Mouse (Mus musculus) heart, adult 2 months (tissue): Measurements from ENCODE around the gene F2r. TPM values are rescaled to one million over a fixed set of nuclear protein-coding genes. Genes with fewer than 3 reads are reported as not detected.

Experiments used
- DNase-seq, 2 experiments: peaks; one replicate each; pipeline ENCODE4 v3.0.0; 2021
- H3K27ac ChIP-seq: fragments of 200-600 bp; 2 replicates; pipeline ENCODE4 v1.8.1; 2022
- H3K27me3 ChIP-seq: fragments of 200-500 bp; 2 replicates; pipeline ENCODE4 v1.6.1; 2012; ENCODE audit warnings: mild to moderate bottlenecking, low read length, inconsistent platforms, mixed read lengths; ENCODE audit not compliant: control insufficient read depth, insufficient read depth
- H3K36me3 ChIP-seq: fragments of 200-500 bp; 2 replicates; pipeline ENCODE4 v1.6.1; 2012; ENCODE audit warnings: low read length, inconsistent platforms; ENCODE audit not compliant: control insufficient read depth, insufficient read depth
- H3K4me1 ChIP-seq: fragments of 200-500 bp; 2 replicates; pipeline ENCODE4 v1.6.1; 2011; ENCODE audit warnings: low read length; ENCODE audit not compliant: control insufficient read depth, insufficient read depth
- H3K4me3 ChIP-seq: fragments of 200-600 bp; 2 replicates; pipeline ENCODE4 v1.8.1; 2022
- H3K79me2 ChIP-seq: fragments of 200-500 bp; replicated peaks from 2 replicates; pipeline ENCODE4 v1.6.1; 2012; ENCODE audit warnings: mild to moderate bottlenecking, inconsistent platforms, low read length, moderate library complexity, mixed read lengths; ENCODE audit not compliant: control insufficient read depth, insufficient read depth
- H3K9ac ChIP-seq: fragments of 200-500 bp; 2 replicates; pipeline ENCODE4 v1.6.1; 2012; ENCODE audit warnings: low read depth, mild to moderate bottlenecking, control low read depth, inconsistent platforms, low read length, mixed read lengths
- CTCF ChIP-seq: fragments of 200-600 bp; IDR thresholded peaks from 2 replicates; pipeline ENCODE4 v1.8.1; 2022; ENCODE audit warnings: antibody characterized with exemption, mild to moderate bottlenecking, moderate library complexity
- EP300 ChIP-seq: fragments of 200-500 bp; IDR thresholded peaks from 2 replicates; pipeline ENCODE4 v1.6.1; 2011; ENCODE audit warnings: low read depth, low read length, control low read depth; ENCODE audit not compliant: insufficient read depth
- POLR2A ChIP-seq: fragments of 200-500 bp; IDR thresholded peaks from 2 replicates; pipeline ENCODE4 v1.6.1; 2011; ENCODE audit warnings: mild to moderate bottlenecking, low read depth, low read length, control low read depth; ENCODE audit not compliant: insufficient read depth
- WGBS: fragments of 180-500 bp; shearing (Covaris S2); methylation state at CpG from one replicate; pipeline ENCODE4 v1.1.7; 2018; 5-methylcytosine and 5-hydroxymethylcytosine counted together
- intact Hi-C: fragments of 180-260 bp; cut with DNase I; formaldehyde crosslinking; loops from one replicate; pipeline ENCODE4 v1.15.1; 2025
- polyA plus RNA-seq: library from polyadenylated mRNA; depleted of rRNA; stranded (reverse); fragments of >200 nt; gene quantifications from 2 replicates; pipeline ENCODE4 v1.2.3, GENCODE M21; 2012; rRNA removed
- total RNA-seq, 2 experiments: library from RNA; stranded (reverse); gene quantifications; 2 replicates each; pipeline ENCODE4 v1.2.3; 2021

Gene F2r
- total and polyA plus RNA-seq, 3 experiments = 19.3 to 23.8 (median 23.6) TPM

DNA sequence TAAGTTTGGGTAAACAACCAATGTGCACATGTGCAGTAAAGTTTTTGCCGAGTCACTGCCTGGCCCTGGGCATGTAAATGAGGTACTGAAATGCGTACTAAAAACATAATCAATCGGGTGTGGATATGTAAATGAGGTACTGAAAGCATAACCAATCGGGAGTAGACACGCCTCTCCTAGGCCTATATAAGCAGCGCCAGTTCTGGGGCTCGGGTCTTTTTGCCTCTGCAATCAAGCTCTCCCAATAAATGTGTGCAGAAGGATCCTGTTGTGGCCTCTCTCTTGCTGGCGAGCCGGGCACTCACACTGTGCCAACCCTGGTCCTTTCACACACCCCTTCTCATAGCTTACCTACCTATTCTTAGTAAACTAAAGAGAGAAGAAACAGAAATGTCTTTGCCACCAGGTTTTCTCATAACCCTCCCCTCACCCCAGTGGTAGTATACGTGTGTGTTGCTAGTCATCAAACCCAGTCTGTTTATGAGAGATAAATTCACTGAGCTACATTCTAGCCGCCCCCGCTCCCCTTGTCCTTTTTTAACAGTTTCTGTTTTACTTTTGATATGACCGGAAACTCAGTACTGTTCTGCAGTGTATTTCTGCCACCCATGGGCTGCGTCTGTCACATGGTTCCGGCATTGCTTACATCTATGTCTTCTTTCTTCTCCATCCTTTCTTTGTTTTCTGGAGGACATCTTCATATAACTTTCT is 51.3 kb downstream of the F2r start:
- H3K27ac ChIP-seq = no peak overlapping the region
- DNase-seq = no peak
- intact Hi-C loops = no loop called here
- TF ChIP-seq CTCF (no peak), POLR2A (no peak), EP300 (no peak)
- 87% methylated on average over 15 of the region's 15 CpGs for WGBS
- no peaks in the 10 kb centered on the region; the same call in 1 of the 2 replicates for H3K4me1 ChIP-seq
- H3K36me3 ChIP-seq = no peaks in the 10 kb centered on the region
- H3K27me3 ChIP-seq = no peaks in the 10 kb centered on the region
- H3K9ac ChIP-seq = no peak overlapping the region
- no peaks in the 10 kb centered on the region for H3K79me2 ChIP-seq
- no peak overlapping the region for H3K4me3 ChIP-seq

DNA sequence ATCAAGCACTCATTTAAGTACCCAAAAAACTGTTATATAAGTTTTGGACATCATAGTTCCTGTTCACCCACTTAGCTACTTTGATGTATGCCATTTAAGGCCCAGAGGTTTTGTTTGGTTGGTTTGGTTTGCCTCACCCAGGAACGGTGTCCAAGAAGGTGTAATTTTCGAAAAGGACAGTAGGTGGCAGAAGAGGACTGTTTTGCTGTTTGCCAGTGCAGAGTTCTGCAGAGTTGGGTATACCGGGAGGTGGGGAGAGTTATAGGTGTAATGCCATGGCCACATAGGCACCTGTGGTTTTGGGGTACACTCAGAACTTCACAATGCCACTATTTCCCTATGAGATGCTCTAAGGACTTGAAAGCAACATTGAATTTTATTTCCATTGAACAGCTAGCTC is 54.6 kb downstream of the F2r start:
- H3K9ac ChIP-seq = no peak overlapping the region
- H3K79me2 ChIP-seq = no peaks in the 10 kb centered on the region
- intact Hi-C loops = loop anchor here (1.0 to 5.0 kb wide), 3 partner anchors 104 to 329 kb away; partner anchors contain the start of gene Iqgap2
- no peaks in the 10 kb centered on the region for H3K36me3 ChIP-seq
- no peaks in the 10 kb centered on the region; the same call in 1 of the 2 replicates for H3K4me1 ChIP-seq
- no peak overlapping the region for H3K27ac ChIP-seq
- H3K27me3 ChIP-seq = no peaks in the 10 kb centered on the region
- DNase-seq = peak; percentile 58 to 61
- under 1% methylated on average over 3 of the region's 3 CpGs for WGBS
- H3K4me3 ChIP-seq = no peak overlapping the region
- TF ChIP-seq CTCF = peak; percentile 99
- TF ChIP-seq POLR2A = no peak
- peak; percentile 77; the same call in 1 of the 2 replicates for TF ChIP-seq EP300

DNA sequence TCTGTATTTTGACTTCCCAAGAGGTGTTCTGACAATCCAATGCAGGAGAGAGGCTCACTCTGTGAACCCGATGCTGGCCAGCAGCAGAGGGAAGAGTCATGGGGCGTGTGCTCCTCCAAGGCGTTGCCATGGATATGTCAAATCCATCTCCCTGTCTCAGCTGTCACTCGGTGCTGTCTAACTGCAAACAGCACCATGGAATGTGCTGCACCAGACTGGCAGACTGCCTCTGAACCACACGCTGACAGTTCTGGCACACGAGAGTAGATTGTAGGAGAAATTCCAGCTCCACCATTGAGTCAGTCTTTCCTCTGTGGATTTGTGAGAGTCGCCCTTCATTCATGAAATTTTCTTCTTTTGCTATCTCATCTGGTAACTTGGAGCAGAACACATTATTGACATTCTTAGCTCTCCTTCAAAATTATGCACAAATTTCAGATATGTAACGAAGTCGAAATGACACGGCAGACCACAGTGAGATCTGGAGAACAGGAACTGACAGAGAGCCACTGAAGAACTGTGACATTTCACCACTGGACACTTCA is 55.1 kb downstream of the F2r start:
- H3K79me2 ChIP-seq = no peaks in the 10 kb centered on the region
- no peak for TF ChIP-seq EP300
- no peak for TF ChIP-seq POLR2A
- TF ChIP-seq CTCF = no peak
- H3K4me3 ChIP-seq = no peak overlapping the region
- no peaks in the 10 kb centered on the region for H3K36me3 ChIP-seq
- H3K9ac ChIP-seq = no peak overlapping the region
- DNase-seq = no peak
- intact Hi-C loops = loop anchor here (1.0 to 5.0 kb wide), 3 partner anchors 104 to 329 kb away; partner anchors contain the start of gene Iqgap2
- no peak overlapping the region for H3K27ac ChIP-seq
- no peaks in the 10 kb centered on the region for H3K27me3 ChIP-seq
- H3K4me1 ChIP-seq = no peaks in the 10 kb centered on the region; the same call in 1 of the 2 replicates
- 33% methylated on average over 10 of the region's 10 CpGs for WGBS

DNA sequence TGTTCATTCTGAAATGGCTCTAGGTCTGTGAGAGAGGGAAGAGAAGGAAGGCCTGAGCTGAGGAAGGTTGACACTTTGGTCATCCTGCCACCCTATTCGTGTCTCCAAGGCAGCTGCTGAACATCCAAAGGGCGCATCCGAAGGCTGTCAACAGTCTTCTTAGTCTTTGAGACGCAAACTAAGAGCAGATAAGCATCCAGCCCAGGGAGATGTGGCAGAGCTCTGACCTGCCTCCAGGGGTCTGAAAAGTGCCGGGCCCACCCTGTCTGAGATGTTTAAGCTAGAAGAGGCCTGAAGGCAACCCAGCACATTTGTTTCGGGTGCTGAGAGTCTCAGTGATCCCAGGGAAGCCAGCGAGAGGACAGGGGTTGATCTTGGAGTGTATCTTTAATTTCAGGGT is 61.0 kb downstream of the F2r start:
- H3K79me2 ChIP-seq = no peaks in the 10 kb centered on the region
- WGBS = 76% methylated on average over 7 of the region's 7 CpGs
- no peak overlapping the region for H3K4me3 ChIP-seq
- no peaks in the 10 kb centered on the region for H3K4me1 ChIP-seq
- no peaks in the 10 kb centered on the region for H3K27me3 ChIP-seq
- H3K27ac ChIP-seq = no peak overlapping the region
- intact Hi-C loops = no loop called here
- no peak for DNase-seq
- no peaks in the 10 kb centered on the region for H3K36me3 ChIP-seq
- H3K9ac ChIP-seq = no peak overlapping the region
- TF ChIP-seq POLR2A = no peak
- TF ChIP-seq CTCF = no peak
- TF ChIP-seq EP300 = no peak

DNA sequence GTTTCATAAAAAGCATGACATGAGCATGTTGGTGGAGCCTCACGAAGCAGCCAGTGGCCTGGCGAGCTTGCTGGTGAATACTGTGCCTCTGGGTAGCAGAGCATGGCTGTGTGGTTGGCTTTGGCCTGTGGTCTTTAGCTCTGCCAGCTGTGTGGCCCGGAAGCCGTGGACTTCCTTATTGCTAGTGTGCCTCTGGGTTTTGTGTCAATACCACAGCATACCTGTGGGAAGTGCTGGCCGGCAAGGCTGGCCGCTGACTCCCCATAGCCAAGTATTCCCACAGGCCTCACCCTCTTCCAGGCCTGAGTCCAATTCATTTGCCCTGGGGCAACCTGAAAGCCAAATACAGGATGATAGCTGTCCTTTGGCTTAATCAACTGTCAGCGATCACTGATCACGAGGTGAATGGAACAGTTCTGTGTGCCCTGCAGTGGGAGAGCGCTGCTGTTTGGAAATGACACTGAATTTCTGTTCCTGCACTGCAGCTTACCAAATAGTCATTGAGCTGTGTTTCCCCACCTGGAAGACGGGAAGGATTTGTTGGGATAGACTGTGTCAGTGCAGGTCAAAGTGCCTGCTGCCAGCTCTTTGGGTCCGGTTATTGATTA is 64.3 kb downstream of the F2r start:
- Histone ChIP-seq H3K4me3 (no peak overlapping the region), H3K4me1 (no peaks in the 10 kb centered on the region), H3K79me2 (no peaks in the 10 kb centered on the region), H3K27ac (no peak overlapping the region), H3K36me3 (no peaks in the 10 kb centered on the region), H3K27me3 (no peaks in the 10 kb centered on the region), H3K9ac (no peak overlapping the region)
- 81% methylated on average over 11 of the region's 11 CpGs for WGBS
- no peak for DNase-seq
- TF ChIP-seq POLR2A (no peak), EP300 (no peak), CTCF (no peak)
- intact Hi-C loops = no loop called here

Other genes with a start within 250 kb of the F2r start
- gene Aggf1, start 243.1 kb downstream of the F2r start, total RNA-seq = 10 to 100 TPM; 21.8 to 24.1 TPM
- gene Aggf1, start 243.1 kb downstream of the F2r start, polyA plus RNA-seq = 9.3 and 13.9 TPM in 2 replicates
- gene Crhbp, start 173.6 kb downstream of the F2r start, total RNA-seq = not detected
- not detected in 2 replicates for gene Crhbp, start 173.6 kb downstream of the F2r start, polyA plus RNA-seq
- not detected for gene S100z, start 139.8 kb downstream of the F2r start, total RNA-seq
- gene S100z, start 139.8 kb downstream of the F2r start, polyA plus RNA-seq = not detected in 2 replicates
- gene F2rl1, start 93.3 kb downstream of the F2r start, total RNA-seq = under 1 TPM; 0.41 to 0.63 TPM
- 0.91 and 1.2 TPM in 2 replicates for gene F2rl1, start 93.3 kb downstream of the F2r start, polyA plus RNA-seq
- under 1 TPM in 1 of 2 experiments, not detected in 1; 0.68 TPM for gene F2rl2, start 78.4 kb upstream of the F2r start, total RNA-seq
- 0.29 and 0.82 TPM in 2 replicates for gene F2rl2, start 78.4 kb upstream of the F2r start, polyA plus RNA-seq